Mouse (Mus musculus): ENCODE measurements at regions not wholly inside any gene's neighbourhood (a gene's known extent, or its start where the extent isn't known, plus 50 kb on each side); places are given as distances from the start of the nearest gene placed in this dataset.

GRCm38 (mm10) chr9:47286930-47287722 is 242.8 kb upstream of the Cadm1 start:
- H3K9ac ChIP-seq (replicated peaks; ENCODE audit: low read depth, low read length) = no peak overlapping the region
- no peak overlapping the region for H3K27ac ChIP-seq (ENCODE audit: low read depth)
- TF ChIP-seq EP300 (IDR thresholded peaks at IDR 0.05; ENCODE audit: low read depth) (no peak), CTCF (IDR thresholded peaks at IDR 0.05; ENCODE audit: low read depth) (no peak)
- H3K4me3 ChIP-seq (ENCODE audit: low read depth, low read length) = no peak overlapping the region
- H3K4me1 ChIP-seq (ENCODE audit: control insufficient read depth, insufficient read depth) = no peaks in the 10 kb centered on the region
- H3K9me3 ChIP-seq (replicated peaks; ENCODE audit: control insufficient read depth, low read length) = no peaks in the 10 kb centered on the region
- DNase-seq (ENCODE audit: low spot score) = no peak
- 80% methylated on average over 9 of the region's 9 CpGs for WGBS
- no peak overlapping the region for H3K4me2 ChIP-seq (ENCODE audit: low read depth, low read length)
- no peaks in the 10 kb centered on the region for H3K36me3 ChIP-seq (replicated peaks; ENCODE audit: control insufficient read depth, insufficient read depth, low read length)
- H3K27me3 ChIP-seq (ENCODE audit: control insufficient read depth, insufficient read depth, low read length) = no peaks in the 10 kb centered on the region
- no peak for ATAC-seq (ENCODE audit: insufficient read depth, low read depth)

- ATAC-seq (ENCODE audit: insufficient read depth, low read depth) (no peak), DNase-seq (ENCODE audit: low spot score) (no peak)
- TF ChIP-seq CTCF (IDR thresholded peaks at IDR 0.05; ENCODE audit: low read depth) = no peak
- no peak for TF ChIP-seq EP300 (IDR thresholded peaks at IDR 0.05; ENCODE audit: low read depth)
- Histone ChIP-seq H3K36me3 (replicated peaks; ENCODE audit: control insufficient read depth, insufficient read depth, low read length) (no peaks in the 10 kb centered on the region), H3K9ac (replicated peaks; ENCODE audit: low read depth, low read length) (no peak overlapping the region), H3K27ac (ENCODE audit: low read depth) (no peak overlapping the region), H3K4me3 (ENCODE audit: low read depth, low read length) (no peak overlapping the region), H3K4me2 (ENCODE audit: low read depth, low read length) (no peak overlapping the region), H3K4me1 (ENCODE audit: control insufficient read depth, insufficient read depth) (no peaks in the 10 kb centered on the region), H3K9me3 (replicated peaks; ENCODE audit: control insufficient read depth, low read length) (no peaks in the 10 kb centered on the region), H3K27me3 (ENCODE audit: control insufficient read depth, insufficient read depth, low read length) (no peaks in the 10 kb centered on the region)
- 55% methylated on average over 7 of the region's 7 CpGs for WGBS
Observed at GRCm38 (mm10) chr9:47288587-47289199, 241.3 kb upstream of the Cadm1 start.

GRCm38 (mm10) chr9:47300633-47301032 is 229.3 kb upstream of the Cadm1 start:
- no peak overlapping the region for H3K4me3 ChIP-seq (ENCODE audit: low read depth, low read length)
- H3K27me3 ChIP-seq (ENCODE audit: control insufficient read depth, insufficient read depth, low read length) = peaks cover 10% of the 10 kb centered on the region; the same call in 1 of the 2 replicates
- no peak overlapping the region for H3K9ac ChIP-seq (replicated peaks; ENCODE audit: low read depth, low read length)
- no peak for ATAC-seq (ENCODE audit: insufficient read depth, low read depth)
- no peaks in the 10 kb centered on the region for H3K36me3 ChIP-seq (replicated peaks; ENCODE audit: control insufficient read depth, insufficient read depth, low read length)
- no peak overlapping the region for H3K27ac ChIP-seq (ENCODE audit: low read depth)
- 24% methylated on average over 1 of the region's 1 CpGs for WGBS
- DNase-seq (ENCODE audit: low spot score) = no peak
- no peak overlapping the region for H3K4me2 ChIP-seq (ENCODE audit: low read depth, low read length)
- no peak for TF ChIP-seq EP300 (IDR thresholded peaks at IDR 0.05; ENCODE audit: low read depth)
- no peak for TF ChIP-seq CTCF (IDR thresholded peaks at IDR 0.05; ENCODE audit: low read depth)
- no peaks in the 10 kb centered on the region for H3K9me3 ChIP-seq (replicated peaks; ENCODE audit: control insufficient read depth, low read length)
- no peaks in the 10 kb centered on the region for H3K4me1 ChIP-seq (ENCODE audit: control insufficient read depth, insufficient read depth)

- no peak for TF ChIP-seq CTCF (IDR thresholded peaks at IDR 0.05; ENCODE audit: low read depth)
- no peak for TF ChIP-seq EP300 (IDR thresholded peaks at IDR 0.05; ENCODE audit: low read depth)
- WGBS = 89% methylated on average over 7 of the region's 7 CpGs
- DNase-seq (ENCODE audit: low spot score) (no peak), ATAC-seq (ENCODE audit: insufficient read depth, low read depth) (no peak)
- Histone ChIP-seq H3K4me1 (ENCODE audit: control insufficient read depth, insufficient read depth) (peaks cover 8% of the 10 kb centered on the region; the same call in 1 of the 2 replicates), H3K27ac (ENCODE audit: low read depth) (no peak overlapping the region), H3K36me3 (replicated peaks; ENCODE audit: control insufficient read depth, insufficient read depth, low read length) (no peaks in the 10 kb centered on the region), H3K27me3 (ENCODE audit: control insufficient read depth, insufficient read depth, low read length) (no peaks in the 10 kb centered on the region), H3K9me3 (replicated peaks; ENCODE audit: control insufficient read depth, low read length) (no peaks in the 10 kb centered on the region), H3K9ac (replicated peaks; ENCODE audit: low read depth, low read length) (no peak overlapping the region), H3K4me2 (ENCODE audit: low read depth, low read length) (no peak overlapping the region), H3K4me3 (ENCODE audit: low read depth, low read length) (no peak overlapping the region)
Observed at GRCm38 (mm10) chr9:47307125-47307751, 222.7 kb upstream of the Cadm1 start.

GRCm38 (mm10) chr9:47307752-47308500 is 222.0 kb upstream of the Cadm1 start:
- Histone ChIP-seq H3K4me3 (ENCODE audit: low read depth, low read length) (no peak overlapping the region), H3K4me2 (ENCODE audit: low read depth, low read length) (no peak overlapping the region), H3K27ac (ENCODE audit: low read depth) (no peak overlapping the region), H3K9ac (replicated peaks; ENCODE audit: low read depth, low read length) (no peak overlapping the region), H3K36me3 (replicated peaks; ENCODE audit: control insufficient read depth, insufficient read depth, low read length) (no peaks in the 10 kb centered on the region), H3K9me3 (replicated peaks; ENCODE audit: control insufficient read depth, low read length) (no peaks in the 10 kb centered on the region), H3K27me3 (ENCODE audit: control insufficient read depth, insufficient read depth, low read length) (no peaks in the 10 kb centered on the region), H3K4me1 (ENCODE audit: control insufficient read depth, insufficient read depth) (peaks cover 8% of the 10 kb centered on the region; the same call in 1 of the 2 replicates)
- DNase-seq (ENCODE audit: low spot score) (peak; percentile 66), ATAC-seq (ENCODE audit: insufficient read depth, low read depth) (peak; percentile 89)
- WGBS = 39% methylated on average over 17 of the region's 17 CpGs
- no peak for TF ChIP-seq EP300 (IDR thresholded peaks at IDR 0.05; ENCODE audit: low read depth)
- TF ChIP-seq CTCF (IDR thresholded peaks at IDR 0.05; ENCODE audit: low read depth) = no peak
